Mouse (Mus musculus): ENCODE measurements around the gene Erp29. TPM values are rescaled to one million over a fixed set of nuclear protein-coding genes. Genes with fewer than 3 reads are reported as not detected.
A peak's percentile ranks its signal among the peaks of the same experiment; 100 is the strongest.

Erp29 gene
- polyA plus RNA-seq, 1 experiment from 2014 or later: 165 TPM

DNA sequence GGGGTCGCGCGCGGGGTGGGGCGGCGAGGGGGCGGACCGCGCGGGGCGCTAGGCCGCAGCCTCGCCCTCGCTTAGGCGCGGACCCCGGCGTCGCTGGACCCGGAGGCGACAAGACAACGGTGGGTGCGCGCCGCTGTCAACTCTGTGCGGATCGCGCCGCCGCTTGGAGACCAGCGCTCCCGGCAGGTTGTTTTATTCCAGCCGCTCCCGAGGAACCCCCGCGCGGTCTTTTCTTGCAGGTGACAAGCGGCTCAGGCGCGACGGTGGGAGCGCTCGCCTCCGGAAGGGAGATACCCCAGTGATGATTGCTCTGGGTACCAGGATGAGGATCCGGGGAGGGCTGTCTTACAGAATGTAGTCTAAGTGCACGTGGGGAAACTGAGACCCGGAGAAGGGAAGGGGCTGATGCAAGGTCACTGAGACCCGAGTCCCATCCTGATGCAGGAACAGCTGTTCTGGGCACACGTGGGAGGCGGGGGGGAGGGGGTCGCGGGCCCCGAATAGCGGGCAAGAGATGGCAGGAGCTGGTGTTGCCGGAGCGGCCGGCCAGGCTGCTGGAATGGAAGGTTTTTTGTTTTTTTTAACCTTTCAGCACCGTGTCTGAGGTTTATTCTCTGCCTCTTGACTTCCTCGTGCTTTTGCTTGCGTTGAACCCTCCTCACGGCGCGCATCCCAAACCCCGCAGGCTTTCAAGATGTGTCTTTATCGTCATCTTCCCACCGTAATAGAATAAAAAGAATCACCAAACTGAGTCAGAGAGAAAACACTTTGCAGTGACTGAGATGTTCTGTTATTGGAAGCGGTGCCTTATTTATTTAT is 54.0 kb downstream of the Erp29 start:
- H3K4me2 ChIP-seq: peak overlapping the region; percentile 93
- peak overlapping the region; percentile 77 for H3K27ac ChIP-seq
- H3K4me1 ChIP-seq (replicated peaks): peaks cover 28% of the 10 kb centered on the region
- H3K4me3 ChIP-seq: peak overlapping the region; percentile 95
- H3K36me3 ChIP-seq: peaks cover 4% of the 10 kb centered on the region
- WGBS: under 1% methylated on average over 67 of the region's 67 CpGs
- peak; percentile 83 for ATAC-seq (ENCODE audit: low FRiP score)
- no peaks in the 10 kb centered on the region for H3K27me3 ChIP-seq
- H3K9ac ChIP-seq: peak overlapping the region; percentile 94
- H3K9me3 ChIP-seq: no peaks in the 10 kb centered on the region

DNA sequence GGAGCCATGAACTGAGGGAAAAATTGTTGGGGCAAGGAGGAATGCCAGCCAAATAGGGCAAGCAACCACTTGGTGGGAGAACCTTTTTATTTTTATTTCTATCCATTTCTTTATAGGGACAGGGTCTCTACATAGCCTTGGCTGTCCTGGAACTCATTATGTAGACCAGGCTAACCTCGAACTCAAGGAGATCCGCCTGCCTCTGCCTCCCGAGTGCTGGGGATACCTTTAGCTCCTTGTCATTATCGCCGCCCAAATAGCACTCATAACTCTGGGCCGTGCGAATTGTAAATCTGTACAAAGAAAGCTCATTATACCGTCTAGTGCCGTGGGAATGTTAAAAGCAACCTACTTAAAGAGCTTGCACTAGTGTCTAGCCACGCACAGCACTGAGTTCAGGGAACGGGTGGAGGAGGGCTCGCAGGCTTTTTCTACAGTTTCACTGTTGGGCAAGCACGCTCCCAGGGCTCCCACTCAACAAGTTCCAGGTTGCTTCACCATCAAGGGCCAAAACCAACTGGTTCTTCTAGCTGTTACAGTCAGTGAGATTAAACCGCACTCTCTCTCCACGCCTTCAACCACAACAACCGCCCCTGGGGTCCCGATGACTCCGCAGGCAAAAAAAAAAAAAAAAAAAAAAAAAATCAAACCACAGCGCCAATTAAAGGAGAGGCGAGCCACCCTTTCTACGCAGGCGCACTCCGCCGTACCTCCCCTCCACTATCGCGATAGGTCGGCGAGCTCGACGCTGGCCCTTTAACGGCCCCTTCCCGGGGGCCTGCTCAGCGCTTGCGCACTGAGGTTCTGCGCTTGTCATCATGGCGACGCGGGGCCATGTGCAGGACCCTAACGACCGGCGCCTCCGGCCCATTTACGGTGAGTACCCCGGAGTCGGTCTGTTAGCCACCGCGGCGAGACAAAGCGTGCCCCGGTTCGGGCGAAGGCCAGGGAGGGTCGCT is 54.8 kb downstream of the Erp29 start, which contains the start of gene Naa25:
Naa25 (plus strand) TSS at position 750 of the 959 bp plus-strand sequence.
- peak; percentile 95 for ATAC-seq (ENCODE audit: low FRiP score)
- H3K27me3 ChIP-seq: no peaks in the 10 kb centered on the region
- peak within 1 kb of the TSS; percentile 94 for H3K9ac ChIP-seq
- H3K4me2 ChIP-seq: peak within 1 kb of the TSS; percentile 93
- peak within 1 kb of the TSS; percentile 95 for H3K4me3 ChIP-seq
- no peaks in the 10 kb centered on the region for H3K9me3 ChIP-seq
- H3K27ac ChIP-seq: peak within 1 kb of the TSS; percentile 87
- H3K36me3 ChIP-seq: no peaks in the 10 kb centered on the region; the same call in none of the 2 replicates
- H3K4me1 ChIP-seq (replicated peaks): peaks cover 28% of the 10 kb centered on the region
- 10% methylated on average over 52 of the region's 53 CpGs for WGBS

DNA sequence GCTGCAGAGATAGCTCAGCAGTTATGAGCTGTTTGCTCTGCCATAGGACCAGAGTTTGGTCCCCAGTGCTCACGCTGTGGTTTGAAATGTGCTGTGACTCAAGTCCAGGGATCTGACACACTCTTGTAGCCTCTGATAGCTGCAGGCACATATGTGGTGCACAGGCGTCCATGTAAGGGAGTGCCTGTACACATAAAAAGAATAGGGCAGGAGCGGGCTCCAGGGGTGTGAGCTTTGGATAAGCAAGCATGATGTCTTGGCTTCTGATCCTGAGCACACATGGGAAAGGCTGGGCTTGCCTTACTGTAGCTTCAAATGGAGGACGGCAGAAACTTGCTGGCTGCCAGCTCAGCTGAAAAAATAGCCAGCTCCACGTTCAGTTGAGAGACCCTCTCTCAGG is 56.7 kb downstream of the Erp29 start:
- Histone ChIP-seq H3K4me2 (no peak overlapping the region), H3K4me1 (replicated peaks) (peaks cover 25% of the 10 kb centered on the region), H3K9ac (no peak overlapping the region), H3K27me3 (no peaks in the 10 kb centered on the region), H3K36me3 (no peaks in the 10 kb centered on the region; the same call in 1 of the 2 replicates), H3K4me3 (no peak overlapping the region), H3K27ac (no peak overlapping the region), H3K9me3 (no peaks in the 10 kb centered on the region)
- ATAC-seq (ENCODE audit: low FRiP score): no peak
- 84% methylated on average over 5 of the region's 5 CpGs for WGBS

DNA sequence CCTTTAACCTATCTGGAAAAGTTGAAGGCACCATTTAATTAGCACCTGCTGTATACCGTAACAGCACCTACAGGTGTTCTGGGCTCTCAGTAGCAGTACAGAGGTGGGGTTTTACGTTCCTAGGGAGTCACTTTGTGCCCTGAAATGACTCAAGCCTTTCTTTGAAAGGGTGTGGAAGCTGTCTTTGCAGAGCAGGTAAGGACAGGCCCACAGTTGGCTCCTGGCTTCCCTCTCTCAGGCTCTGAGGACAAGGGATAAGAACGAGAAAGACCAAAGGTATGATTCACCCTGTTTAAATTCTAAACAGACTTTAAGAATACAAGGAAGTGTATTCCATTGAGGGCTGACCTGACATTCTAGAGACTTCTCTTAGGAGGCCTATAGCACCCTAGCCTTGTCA is 58.9 kb downstream of the Erp29 start:
- ATAC-seq (ENCODE audit: low FRiP score): no peak
- H3K36me3 ChIP-seq: no peaks in the 10 kb centered on the region
- H3K4me2 ChIP-seq: no peak overlapping the region
- no peak overlapping the region for H3K4me3 ChIP-seq
- H3K9me3 ChIP-seq: no peaks in the 10 kb centered on the region
- no peak overlapping the region for H3K27ac ChIP-seq
- 79% methylated on average over 3 of the region's 3 CpGs for WGBS
- no peaks in the 10 kb centered on the region for H3K27me3 ChIP-seq
- peaks cover 7% of the 10 kb centered on the region for H3K4me1 ChIP-seq (replicated peaks)
- no peak overlapping the region for H3K9ac ChIP-seq

DNA sequence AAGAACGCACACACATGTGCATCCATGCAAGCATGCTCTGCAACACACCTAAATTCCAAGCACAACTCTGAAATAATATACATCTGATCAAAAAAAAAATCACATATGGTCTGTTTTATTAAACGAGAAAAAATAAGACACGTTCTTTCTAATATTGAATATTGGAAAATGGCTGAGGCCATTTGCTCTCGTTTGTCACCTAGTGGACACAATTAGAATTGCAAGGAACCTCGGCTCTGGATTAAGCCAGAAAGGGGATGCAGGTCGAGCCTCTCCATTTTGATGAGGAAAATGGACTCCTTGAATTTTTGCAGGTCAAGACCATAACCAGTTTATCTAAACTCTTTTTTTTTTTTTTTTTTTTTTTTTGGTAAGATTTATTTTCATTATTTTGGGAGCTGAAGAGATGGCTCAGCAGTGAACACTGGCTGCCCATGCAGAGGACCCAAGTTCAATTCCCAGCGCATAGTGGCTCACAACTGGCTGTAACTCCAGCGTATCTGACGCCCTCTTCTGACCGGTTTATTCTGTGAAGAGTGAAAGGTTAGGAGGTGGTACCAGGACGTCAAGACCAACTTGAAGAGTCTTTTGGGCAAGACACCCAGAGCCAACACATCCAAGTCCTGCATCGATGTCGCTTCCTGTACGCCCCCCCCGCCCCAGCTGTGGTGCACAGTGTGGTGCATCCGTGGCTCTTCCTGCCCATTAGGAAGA is 59.5 kb downstream of the Erp29 start:
- H3K27ac ChIP-seq: no peak overlapping the region
- 58% methylated on average over 16 of the region's 16 CpGs for WGBS
- H3K4me1 ChIP-seq (replicated peaks): peaks cover 7% of the 10 kb centered on the region
- no peak for ATAC-seq (ENCODE audit: low FRiP score)
- H3K36me3 ChIP-seq: no peaks in the 10 kb centered on the region
- H3K27me3 ChIP-seq: no peaks in the 10 kb centered on the region
- H3K9ac ChIP-seq: no peak overlapping the region
- H3K4me2 ChIP-seq: no peak overlapping the region
- no peaks in the 10 kb centered on the region for H3K9me3 ChIP-seq
- H3K4me3 ChIP-seq: no peak overlapping the region

DNA sequence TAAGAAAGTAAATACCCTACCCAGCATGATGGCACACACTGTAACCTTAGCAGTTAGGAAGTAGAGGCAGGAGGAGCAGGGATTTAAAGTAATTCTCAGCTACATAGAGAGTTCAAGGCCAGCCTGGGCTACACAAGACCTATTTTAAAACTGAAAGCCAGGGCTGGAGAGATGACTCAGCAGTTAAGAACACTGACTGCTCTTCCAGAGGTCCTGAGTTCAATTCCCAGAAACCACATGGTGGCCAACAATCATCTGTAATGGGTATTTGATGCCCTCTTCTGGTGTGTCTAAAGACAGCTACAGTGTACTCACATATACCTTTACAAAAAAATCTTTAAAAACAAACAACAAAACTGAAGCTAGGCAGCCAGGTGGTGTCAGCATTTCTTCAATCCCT is 62.6 kb downstream of the Erp29 start:
- Histone ChIP-seq H3K27ac (no peak overlapping the region), H3K27me3 (no peaks in the 10 kb centered on the region), H3K4me3 (no peak overlapping the region), H3K9me3 (no peaks in the 10 kb centered on the region), H3K9ac (peak overlapping the region; percentile 35; the same call in 1 of the 2 replicates), H3K4me2 (no peak overlapping the region), H3K36me3 (no peaks in the 10 kb centered on the region), H3K4me1 (replicated peaks) (peaks cover 8% of the 10 kb centered on the region)
- ATAC-seq (ENCODE audit: low FRiP score): no peak

DNA sequence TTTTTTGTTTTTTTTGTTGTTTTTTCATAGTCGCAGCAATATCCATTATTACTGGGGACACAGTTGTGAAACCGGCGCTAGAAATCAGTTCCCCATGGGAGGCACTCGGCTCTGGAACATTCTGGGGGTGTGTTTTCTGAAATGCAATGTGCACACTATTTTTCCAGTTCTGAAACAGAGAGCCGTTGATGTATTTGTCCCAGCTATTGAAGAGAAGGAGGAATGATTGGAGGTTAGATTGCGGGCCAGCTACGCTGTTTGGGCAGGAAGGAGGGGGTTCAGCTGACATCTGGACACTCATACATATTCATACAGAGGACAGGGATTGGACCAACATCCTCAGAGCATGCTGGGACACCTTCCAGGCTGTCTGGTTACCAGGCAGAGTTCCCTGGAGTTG is 63.2 kb downstream of the Erp29 start:
- Histone ChIP-seq H3K4me1 (replicated peaks) (peaks cover 14% of the 10 kb centered on the region), H3K4me2 (no peak overlapping the region), H3K36me3 (no peaks in the 10 kb centered on the region), H3K27me3 (no peaks in the 10 kb centered on the region), H3K9ac (peak overlapping the region; percentile 35; the same call in 1 of the 2 replicates), H3K4me3 (no peak overlapping the region), H3K9me3 (no peaks in the 10 kb centered on the region), H3K27ac (no peak overlapping the region)
- no peak for ATAC-seq (ENCODE audit: low FRiP score)
- WGBS: 43% methylated on average over 7 of the region's 7 CpGs

DNA sequence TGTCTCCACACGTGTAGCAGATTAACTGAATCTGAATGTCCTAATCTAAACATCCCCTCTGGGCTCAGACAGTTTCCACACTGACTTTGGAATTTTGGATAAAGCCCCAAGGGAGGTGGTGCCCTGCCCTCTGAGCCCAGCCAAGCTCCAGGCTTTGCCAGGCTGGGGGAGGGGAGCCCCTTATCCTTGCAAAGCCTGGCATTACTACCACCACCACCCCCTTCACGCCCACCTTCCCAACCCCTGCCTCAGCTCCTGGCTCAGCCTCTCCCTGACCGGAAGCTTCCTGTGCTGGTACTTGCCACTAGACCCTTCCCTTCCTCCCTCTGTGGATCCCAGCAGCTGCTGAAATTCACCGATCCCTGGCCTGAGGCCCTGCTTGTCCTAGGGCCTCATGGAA is 65.2 kb downstream of the Erp29 start:
- Histone ChIP-seq H3K36me3 (peaks cover 11% of the 10 kb centered on the region), H3K9me3 (no peaks in the 10 kb centered on the region), H3K4me2 (no peak overlapping the region), H3K27me3 (no peaks in the 10 kb centered on the region), H3K27ac (no peak overlapping the region), H3K4me1 (replicated peaks) (peaks cover 34% of the 10 kb centered on the region), H3K4me3 (no peak overlapping the region), H3K9ac (no peak overlapping the region)
- 70% methylated on average over 4 of the region's 4 CpGs for WGBS
- no peak for ATAC-seq (ENCODE audit: low FRiP score)

DNA sequence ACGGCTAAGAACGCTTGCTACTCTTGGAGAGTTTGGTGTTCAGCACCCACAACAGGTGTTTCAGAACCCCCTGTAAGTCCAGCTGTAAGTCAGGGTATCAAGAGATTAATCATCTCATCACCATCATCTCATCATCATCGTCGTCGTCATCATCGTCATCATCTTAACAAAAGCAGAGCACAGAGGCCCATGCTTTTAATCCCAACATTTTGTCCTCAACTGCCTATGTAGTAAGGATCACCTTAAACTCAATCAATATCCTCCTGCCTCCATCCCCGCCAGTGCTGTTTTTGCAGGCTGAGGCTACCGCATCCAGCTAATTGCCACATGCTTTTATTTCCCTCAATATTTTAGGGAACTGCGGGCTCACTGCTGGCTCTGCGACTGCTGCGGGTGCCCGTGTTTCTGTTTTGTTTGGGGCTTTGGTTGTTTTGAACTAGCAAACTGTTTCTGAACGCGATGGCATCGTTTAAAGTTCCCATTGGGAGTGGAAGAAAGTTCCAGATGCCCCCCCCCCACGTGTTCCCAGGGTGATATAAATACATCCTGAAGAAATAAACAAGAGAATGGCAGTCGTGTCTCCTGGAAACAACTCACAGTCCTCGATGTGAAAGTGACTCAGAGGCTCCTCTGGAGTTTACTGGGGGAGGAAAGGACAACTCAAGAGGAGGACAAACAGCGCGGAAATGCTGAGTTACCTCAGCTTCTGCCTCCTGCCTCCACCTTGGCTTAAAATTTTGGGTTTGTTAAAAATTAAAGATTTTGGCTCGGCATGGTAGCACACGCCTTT is 66.0 kb downstream of the Erp29 start:
- H3K27ac ChIP-seq: peak overlapping the region; percentile 85; the same call in 1 of the 2 replicates

DNA sequence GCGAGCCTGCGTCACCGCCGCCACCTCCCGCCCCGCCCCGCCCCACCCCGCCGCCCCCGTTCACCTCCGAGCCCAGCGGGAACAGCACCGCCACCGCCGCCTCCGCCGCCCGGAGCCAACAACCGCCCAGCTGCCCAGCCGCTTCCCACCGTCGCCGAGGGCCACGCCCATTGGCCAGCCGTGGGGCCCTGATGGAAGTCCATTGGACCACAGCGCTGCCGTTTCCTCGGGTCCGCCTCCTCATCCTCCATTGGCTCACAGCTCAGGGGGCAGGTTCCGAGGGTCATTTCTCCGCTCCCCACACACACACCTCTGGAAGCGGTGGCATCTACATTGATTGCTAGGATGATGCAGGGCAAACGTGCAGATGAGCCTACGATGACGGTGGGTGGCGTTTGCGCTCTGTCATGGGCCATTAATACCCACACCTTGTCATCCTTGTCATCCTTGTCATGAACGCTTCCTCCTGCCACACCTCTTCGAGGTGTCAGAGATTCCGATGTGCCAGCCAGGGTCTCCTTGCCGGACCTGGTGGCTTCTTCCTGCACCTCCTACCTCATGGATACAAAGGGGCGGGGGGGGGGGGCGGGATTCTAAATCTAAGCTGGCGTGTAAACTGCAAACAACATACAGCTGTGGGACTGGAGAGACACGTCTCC is 66.7 kb downstream of the Erp29 start, which contains the start of gene Trafd1:
Trafd1 (minus strand) TSS at position 172 of the 659 bp plus-strand sequence.
- peaks cover 3% of the 10 kb centered on the region; the same call in 1 of the 2 replicates for H3K9me3 ChIP-seq
- peak; percentile 95 for ATAC-seq (ENCODE audit: low FRiP score)
- peaks cover 26% of the 10 kb centered on the region for H3K36me3 ChIP-seq
- H3K4me3 ChIP-seq: peak within 1 kb of the TSS; percentile 68
- H3K4me2 ChIP-seq: peak within 1 kb of the TSS; percentile 64
- peak within 1 kb of the TSS; percentile 85 for H3K27ac ChIP-seq
- H3K27me3 ChIP-seq: no peaks in the 10 kb centered on the region
- H3K4me1 ChIP-seq (replicated peaks): peaks cover 34% of the 10 kb centered on the region
- H3K9ac ChIP-seq: peak within 1 kb of the TSS; percentile 82
- WGBS: under 1% methylated on average over 26 of the region's 45 CpGs

More for the DNA sequence above, 66.0 kb downstream of the Erp29 start:
- WGBS: 37% methylated on average over 22 of the region's 22 CpGs
- H3K36me3 ChIP-seq: peaks cover 19% of the 10 kb centered on the region
- peak overlapping the region; percentile 82 for H3K9ac ChIP-seq
- H3K4me3 ChIP-seq: peak overlapping the region; percentile 68
- no peaks in the 10 kb centered on the region for H3K27me3 ChIP-seq
- peak overlapping the region; percentile 64 for H3K4me2 ChIP-seq
- no peak for ATAC-seq (ENCODE audit: low FRiP score)
- no peaks in the 10 kb centered on the region for H3K9me3 ChIP-seq
- H3K4me1 ChIP-seq (replicated peaks): peaks cover 34% of the 10 kb centered on the region

Data from hindbrain, embryonic 13.5 days (tissue).